Mouse (Mus musculus) heart, embryonic 15.5 days (tissue): ENCODE results near the gene Cacna1c. TPM values are rescaled to one million over a fixed set of nuclear protein-coding genes. Genes with fewer than 3 reads are reported as not detected.

Source experiments
- ATAC-seq: fragments of 200-750 bp; cut with Nextera tagmentation; replicated peaks from 2 replicates; pipeline ENCODE4 v1.8.0; 2017; ENCODE audit warnings: low read depth, moderate TSS enrichment; ENCODE audit not compliant: insufficient number of reproducible peaks, insufficient read depth, low FRiP score
- H3K27ac ChIP-seq: fragments of 300-500 bp; sonication (generic); 2 replicates; pipeline ENCODE4 v1.5.1; 2015; ENCODE audit warnings: mild to moderate bottlenecking, inconsistent platforms
- H3K27me3 ChIP-seq: fragments of 300-500 bp; sonication (generic); 2 replicates; pipeline ENCODE4 v1.6.1; 2015; ENCODE audit warnings: inconsistent platforms
- H3K36me3 ChIP-seq: fragments of 300-500 bp; sonication (generic); 2 replicates; pipeline ENCODE4 v1.6.1; 2015; ENCODE audit warnings: mild to moderate bottlenecking, inconsistent platforms
- H3K4me1 ChIP-seq: fragments of 300-500 bp; sonication (generic); replicated peaks from 2 replicates; pipeline ENCODE4 v1.6.1; 2015; ENCODE audit warnings: inconsistent platforms
- H3K4me2 ChIP-seq: fragments of 300-500 bp; sonication (generic); 2 replicates; pipeline ENCODE4 v1.6.1; 2015; ENCODE audit warnings: inconsistent platforms, mild to moderate bottlenecking, moderate library complexity
- H3K4me3 ChIP-seq: fragments of 300-500 bp; sonication (generic); 2 replicates; pipeline ENCODE4 v1.5.1; 2015; ENCODE audit warnings: mild to moderate bottlenecking, inconsistent platforms
- H3K9ac ChIP-seq: fragments of 300-500 bp; sonication (generic); 2 replicates; pipeline ENCODE4 v1.6.1; 2015; ENCODE audit warnings: mild to moderate bottlenecking, inconsistent platforms
- H3K9me3 ChIP-seq: fragments of 300-500 bp; sonication (generic); replicated peaks from 2 replicates; pipeline ENCODE4 v1.6.1; 2016; ENCODE audit warnings: inconsistent platforms
- WGBS: fragments of 180-500 bp; shearing (Covaris S2); methylation state at CpG from one replicate; pipeline ENCODE4 v1.1.7; 2015; ENCODE audit warnings: mixed read lengths; 5-methylcytosine and 5-hydroxymethylcytosine counted together
- polyA plus RNA-seq: library from polyadenylated mRNA; unstranded; fragments of >200 nt; fragmentation: Nextera tagmentation; extraction: Ambion mirVana; gene quantifications from 2 replicates; pipeline ENCODE4 v1.2.1, GENCODE M21; 2015

The Cacna1c gene
- polyA plus RNA-seq, 1 experiment from 2014 or later = 65.3 TPM

- 68% methylated on average over 7 of the region's 7 CpGs for WGBS
Measured at GRCm38 (mm10) chr6:118867384-118867783, 328.8 kb downstream of the Cacna1c start.

DNA sequence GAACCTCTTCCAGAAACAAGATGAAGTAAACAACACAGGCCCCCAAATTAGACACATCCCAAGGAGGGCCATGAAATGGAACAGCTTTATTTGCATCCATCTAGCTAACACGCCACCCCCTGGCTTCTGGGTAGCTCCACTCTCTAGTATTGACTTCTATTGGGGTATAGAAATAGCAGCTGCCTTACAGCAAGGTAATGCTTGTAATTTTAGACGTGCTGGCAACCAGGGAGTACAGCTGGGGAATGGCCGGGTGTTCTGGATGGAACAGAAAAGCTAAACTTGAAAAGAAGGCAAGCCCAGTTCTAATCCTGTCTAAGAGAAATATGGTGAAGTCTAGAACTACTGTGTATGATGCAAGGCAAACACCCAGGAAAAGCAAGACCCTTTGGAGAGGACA is 329.3 kb downstream of the Cacna1c start:
- ATAC-seq = no peak; the same call in 1 of the 2 replicates
- no peak overlapping the region for H3K4me3 ChIP-seq
- no peaks in the 10 kb centered on the region for H3K36me3 ChIP-seq
- 55% methylated on average over 3 of the region's 3 CpGs for WGBS
- no peak overlapping the region for H3K9ac ChIP-seq
- no peak overlapping the region for H3K4me2 ChIP-seq
- no peaks in the 10 kb centered on the region for H3K9me3 ChIP-seq
- peaks cover 61% of the 10 kb centered on the region for H3K4me1 ChIP-seq
- no peaks in the 10 kb centered on the region for H3K27me3 ChIP-seq
- H3K27ac ChIP-seq = peak overlapping the region; percentile 34

More at GRCm38 (mm10) chr6:118867384-118867783, 328.8 kb downstream of the Cacna1c start:
- H3K27me3 ChIP-seq = no peaks in the 10 kb centered on the region
- H3K9ac ChIP-seq = no peak overlapping the region
- peaks cover 59% of the 10 kb centered on the region for H3K4me1 ChIP-seq
- H3K4me3 ChIP-seq = no peak overlapping the region
- peak overlapping the region; percentile 17 for H3K27ac ChIP-seq
- H3K36me3 ChIP-seq = no peaks in the 10 kb centered on the region
- ATAC-seq = no peak
- H3K9me3 ChIP-seq = no peaks in the 10 kb centered on the region
- H3K4me2 ChIP-seq = no peak overlapping the region

DNA sequence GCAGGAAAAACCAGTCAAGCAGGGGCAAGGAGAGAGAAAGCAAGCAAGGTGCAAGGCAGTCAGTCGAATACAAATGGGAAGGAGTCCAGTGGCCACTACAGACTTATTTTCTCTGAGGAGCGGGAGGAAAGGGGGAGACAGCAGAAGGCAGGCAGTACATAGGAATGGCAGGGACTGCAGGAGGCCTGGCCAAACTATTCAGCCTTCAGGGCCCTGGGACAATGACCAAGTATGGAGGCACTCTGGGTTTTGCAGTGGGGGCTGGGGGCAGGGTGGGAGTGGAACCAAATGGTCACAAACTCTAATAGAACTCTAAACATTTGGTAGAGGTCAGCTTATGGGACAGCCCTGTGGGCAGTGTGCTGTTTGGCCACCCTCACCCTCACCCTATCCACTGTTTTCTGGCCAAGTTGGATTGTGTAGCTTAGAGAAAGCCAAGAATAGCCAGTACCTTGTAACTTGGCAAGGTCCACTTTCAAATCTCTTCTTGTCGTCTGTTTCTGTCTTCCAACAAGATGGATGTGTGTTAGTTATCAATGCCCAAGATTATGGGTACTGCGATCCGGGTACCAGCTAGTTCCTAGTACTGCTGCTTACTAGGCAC is 330.3 kb downstream of the Cacna1c start:
- Histone ChIP-seq H3K9ac (no peak overlapping the region), H3K4me1 (peaks cover 63% of the 10 kb centered on the region), H3K27ac (peak overlapping the region; percentile 25; the same call in 1 of the 2 replicates), H3K36me3 (no peaks in the 10 kb centered on the region), H3K4me3 (no peak overlapping the region), H3K27me3 (no peaks in the 10 kb centered on the region), H3K4me2 (no peak overlapping the region), H3K9me3 (no peaks in the 10 kb centered on the region)
- ATAC-seq = no peak
- WGBS = 55% methylated on average over 5 of the region's 5 CpGs

GRCm38 (mm10) chr6:118864696-118865620 is 331.3 kb downstream of the Cacna1c start:
- Histone ChIP-seq H3K4me3 (no peak overlapping the region), H3K4me1 (peaks cover 57% of the 10 kb centered on the region), H3K27ac (no peak overlapping the region), H3K27me3 (no peaks in the 10 kb centered on the region), H3K4me2 (no peak overlapping the region), H3K36me3 (no peaks in the 10 kb centered on the region), H3K9ac (no peak overlapping the region), H3K9me3 (no peaks in the 10 kb centered on the region)
- ATAC-seq = no peak
- 61% methylated on average over 18 of the region's 18 CpGs for WGBS

GRCm38 (mm10) chr6:118862727-118863126 is 333.5 kb downstream of the Cacna1c start:
- H3K9me3 ChIP-seq = no peaks in the 10 kb centered on the region
- no peak for ATAC-seq
- no peak overlapping the region for H3K4me3 ChIP-seq
- H3K27me3 ChIP-seq = no peaks in the 10 kb centered on the region
- no peak overlapping the region for H3K4me2 ChIP-seq
- H3K27ac ChIP-seq = no peak overlapping the region
- peaks cover 60% of the 10 kb centered on the region for H3K4me1 ChIP-seq
- 90% methylated on average over 9 of the region's 9 CpGs for WGBS
- no peak overlapping the region for H3K9ac ChIP-seq
- no peaks in the 10 kb centered on the region for H3K36me3 ChIP-seq

GRCm38 (mm10) chr6:118862091-118862490 is 334.1 kb downstream of the Cacna1c start:
- no peak for ATAC-seq
- Histone ChIP-seq H3K36me3 (no peaks in the 10 kb centered on the region), H3K4me1 (peaks cover 54% of the 10 kb centered on the region)

DNA sequence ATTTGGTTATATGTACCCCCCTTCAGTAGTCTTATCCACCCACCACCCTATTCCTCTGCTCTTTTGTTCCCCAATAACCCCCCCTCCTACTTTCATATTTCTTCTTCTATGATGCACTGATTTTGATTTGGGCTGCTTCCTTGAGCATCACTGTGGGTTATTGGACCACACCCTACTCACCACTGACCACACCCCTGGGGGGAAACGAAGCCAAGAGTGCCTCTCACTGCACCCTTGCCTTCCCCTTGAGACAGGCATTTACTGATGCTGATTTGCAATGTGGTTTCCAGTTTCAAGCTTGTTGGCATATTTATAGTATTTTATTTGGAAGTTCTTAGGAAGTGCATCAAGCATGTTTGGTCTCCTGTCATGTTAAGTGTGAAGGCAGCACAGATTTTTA is 337.8 kb downstream of the Cacna1c start:
- ATAC-seq = no peak
- H3K4me1 ChIP-seq = peaks cover 28% of the 10 kb centered on the region
- 18% methylated on average over 1 of the region's 1 CpGs for WGBS
- H3K27me3 ChIP-seq = no peaks in the 10 kb centered on the region
- no peak overlapping the region for H3K9ac ChIP-seq
- no peaks in the 10 kb centered on the region for H3K9me3 ChIP-seq
- H3K4me3 ChIP-seq = no peak overlapping the region
- no peak overlapping the region for H3K4me2 ChIP-seq
- H3K36me3 ChIP-seq = no peaks in the 10 kb centered on the region
- H3K27ac ChIP-seq = no peak overlapping the region

More at GRCm38 (mm10) chr6:118862091-118862490, 334.1 kb downstream of the Cacna1c start:
- Histone ChIP-seq H3K4me3 (no peak overlapping the region), H3K9ac (no peak overlapping the region), H3K27me3 (no peaks in the 10 kb centered on the region), H3K9me3 (no peaks in the 10 kb centered on the region), H3K27ac (no peak overlapping the region), H3K4me2 (no peak overlapping the region)
- WGBS = 66% methylated on average over 5 of the region's 5 CpGs

DNA sequence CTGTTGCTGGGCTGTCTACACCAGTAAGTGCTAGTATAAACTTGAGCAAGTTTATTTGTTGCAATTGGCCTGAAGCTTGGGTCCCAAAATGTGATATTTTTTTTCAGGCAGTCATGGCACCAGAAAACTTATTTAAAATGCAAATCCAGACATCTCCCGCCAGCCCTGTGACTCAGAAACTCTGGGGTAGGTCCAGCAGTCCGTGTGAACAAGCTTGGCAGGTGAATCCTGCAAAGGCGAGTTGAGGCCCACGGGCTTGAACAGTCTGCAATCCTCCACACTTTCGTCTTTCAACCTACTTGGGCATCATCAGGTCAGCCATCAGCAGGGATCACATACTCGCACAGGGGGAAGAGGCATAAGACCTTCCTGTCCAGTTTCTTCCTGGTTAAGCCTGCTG is 344.1 kb downstream of the Cacna1c start:
- H3K4me1 ChIP-seq = peaks cover 45% of the 10 kb centered on the region
- H3K9ac ChIP-seq = no peak overlapping the region
- ATAC-seq = no peak
- H3K4me2 ChIP-seq = no peak overlapping the region
- no peaks in the 10 kb centered on the region for H3K27me3 ChIP-seq
- no peaks in the 10 kb centered on the region for H3K36me3 ChIP-seq
- H3K27ac ChIP-seq = no peak overlapping the region
- H3K9me3 ChIP-seq = no peaks in the 10 kb centered on the region
- 63% methylated on average over 6 of the region's 6 CpGs for WGBS
- H3K4me3 ChIP-seq = no peak overlapping the region

DNA sequence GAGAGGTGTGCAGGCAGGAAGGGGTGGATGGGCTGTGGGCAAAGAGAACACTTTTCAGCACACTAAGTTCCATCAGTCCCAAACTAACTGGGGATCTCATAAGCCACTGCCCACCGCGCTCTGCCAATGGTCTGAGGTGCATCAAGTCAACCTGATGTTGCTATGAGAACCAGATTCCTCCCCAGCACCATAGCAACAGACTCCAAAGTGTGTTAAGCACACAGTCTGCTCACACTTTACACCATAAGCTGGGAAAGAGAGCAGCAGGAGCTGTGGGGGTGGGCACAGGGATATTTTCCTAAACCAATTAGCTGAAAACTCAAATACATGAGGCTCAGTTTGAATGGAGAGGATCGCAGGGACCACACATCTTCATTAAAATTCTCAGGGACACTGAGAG is 345.1 kb downstream of the Cacna1c start:
- ATAC-seq = no peak
- no peaks in the 10 kb centered on the region for H3K9me3 ChIP-seq
- H3K36me3 ChIP-seq = no peaks in the 10 kb centered on the region
- H3K27ac ChIP-seq = no peak overlapping the region
- no peak overlapping the region for H3K4me3 ChIP-seq
- no peaks in the 10 kb centered on the region for H3K27me3 ChIP-seq
- peaks cover 56% of the 10 kb centered on the region for H3K4me1 ChIP-seq
- H3K4me2 ChIP-seq = no peak overlapping the region
- WGBS = 88% methylated on average over 3 of the region's 3 CpGs
- H3K9ac ChIP-seq = no peak overlapping the region

DNA sequence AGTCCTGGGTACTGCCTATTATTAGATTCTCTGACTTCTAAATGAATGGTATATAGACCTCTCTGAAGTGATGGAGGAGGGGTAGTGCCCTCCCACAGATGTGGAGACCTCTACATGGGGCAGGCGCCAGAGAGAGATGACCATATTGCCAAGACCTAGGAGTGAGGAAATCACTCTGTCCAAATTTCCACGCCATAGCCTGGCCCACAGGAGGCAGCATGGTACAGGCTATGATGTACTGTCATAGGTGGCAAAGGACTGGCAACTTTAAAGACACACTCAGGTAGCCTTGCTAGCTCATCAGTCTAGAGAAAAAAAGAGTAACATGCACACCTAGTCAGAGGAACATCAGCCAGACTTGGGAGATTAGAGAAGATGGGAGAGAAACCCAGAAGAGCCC is 347.6 kb downstream of the Cacna1c start:
- no peak for ATAC-seq

GRCm38 (mm10) chr6:118847751-118848150 is 348.5 kb downstream of the Cacna1c start:
- Histone ChIP-seq H3K4me3 (no peak overlapping the region), H3K9me3 (no peaks in the 10 kb centered on the region), H3K27me3 (no peaks in the 10 kb centered on the region), H3K4me1 (peaks cover 84% of the 10 kb centered on the region), H3K4me2 (no peak overlapping the region), H3K27ac (peak overlapping the region; percentile 73), H3K9ac (peak overlapping the region; percentile 8; the same call in 1 of the 2 replicates), H3K36me3 (no peaks in the 10 kb centered on the region)
- no peak for ATAC-seq
- WGBS = 56% methylated on average over 13 of the region's 13 CpGs

More for the DNA sequence above, 347.6 kb downstream of the Cacna1c start:
- H3K4me2 ChIP-seq = no peak overlapping the region
- peaks cover 75% of the 10 kb centered on the region for H3K4me1 ChIP-seq
- no peaks in the 10 kb centered on the region for H3K9me3 ChIP-seq
- H3K36me3 ChIP-seq = no peaks in the 10 kb centered on the region
- H3K9ac ChIP-seq = no peak overlapping the region
- H3K4me3 ChIP-seq = no peak overlapping the region
- H3K27ac ChIP-seq = 0 out of 2 replicates have a peak overlapping the region, but pooled peaks have one; percentile 73
- WGBS = 53% methylated on average over 2 of the region's 2 CpGs
- no peaks in the 10 kb centered on the region for H3K27me3 ChIP-seq
